Mouse (Mus musculus): ENCODE results near the gene Sox2. TPM values are rescaled to one million over a fixed set of nuclear protein-coding genes. Genes with fewer than 3 reads are reported as not detected.

Sox2 gene
- polyA plus RNA-seq, 1 experiment from 2014 or later, result 4.3 TPM

GRCm38 (mm10) chr3:34648833-34649719 lies 1.1 kb upstream of the Sox2 start:
- Histone ChIP-seq H3K27me3 (replicated peaks; ENCODE audit: control insufficient read depth, insufficient read depth, low read length) (peaks cover 93% of the 10 kb centered on the region), H3K9ac (ENCODE audit: low read depth, low read length) (peak overlapping the region; percentile 44), H3K9me3 (ENCODE audit: control insufficient read depth, low read length) (no peaks in the 10 kb centered on the region), H3K4me3 (ENCODE audit: low read depth, low read length) (peak overlapping the region; percentile 47), H3K4me2 (ENCODE audit: low read depth, low read length) (peak overlapping the region; percentile 67), H3K4me1 (ENCODE audit: control insufficient read depth, insufficient read depth, low read length) (no peaks in the 10 kb centered on the region), H3K36me3 (ENCODE audit: control insufficient read depth, insufficient read depth, low read length) (no peaks in the 10 kb centered on the region), H3K27ac (replicated peaks; ENCODE audit: low read depth, low read length) (peak overlapping the region; percentile 71)
- peak; percentile 54 for ATAC-seq (ENCODE audit: low read depth)
- no peak for DNase-seq (ENCODE audit: low spot score)
- WGBS, result 1% methylated on average over 43 of the region's 50 CpGs

- Histone ChIP-seq H3K9me3 (ENCODE audit: control insufficient read depth, low read length) (no peaks in the 10 kb centered on the region), H3K27ac (replicated peaks; ENCODE audit: low read depth, low read length) (peak overlapping the region; percentile 81), H3K27me3 (replicated peaks; ENCODE audit: control insufficient read depth, insufficient read depth, low read length) (peaks cover 94% of the 10 kb centered on the region), H3K9ac (ENCODE audit: low read depth, low read length) (peak overlapping the region; percentile 70), H3K4me3 (ENCODE audit: low read depth, low read length) (peak overlapping the region; percentile 47), H3K4me1 (ENCODE audit: control insufficient read depth, insufficient read depth, low read length) (no peaks in the 10 kb centered on the region), H3K4me2 (ENCODE audit: low read depth, low read length) (peak overlapping the region; percentile 67), H3K36me3 (ENCODE audit: control insufficient read depth, insufficient read depth, low read length) (no peaks in the 10 kb centered on the region)
- under 1% methylated on average over 30 of the region's 67 CpGs for WGBS
- DNase-seq (ENCODE audit: low spot score), result no peak
- 0 out of 2 replicates have a peak, but pooled peaks have one; percentile 13 for ATAC-seq (ENCODE audit: low read depth)
Observed at GRCm38 (mm10) chr3:34650621-34651361, 586 bp downstream of the Sox2 start.

GRCm38 (mm10) chr3:34651486-34652170 lies 1.4 kb downstream of the Sox2 start:
- Histone ChIP-seq H3K9me3 (ENCODE audit: control insufficient read depth, low read length) (no peaks in the 10 kb centered on the region), H3K4me2 (ENCODE audit: low read depth, low read length) (peak overlapping the region; percentile 67), H3K27ac (replicated peaks; ENCODE audit: low read depth, low read length) (no peak overlapping the region), H3K4me3 (ENCODE audit: low read depth, low read length) (peak overlapping the region; percentile 47), H3K4me1 (ENCODE audit: control insufficient read depth, insufficient read depth, low read length) (no peaks in the 10 kb centered on the region), H3K27me3 (replicated peaks; ENCODE audit: control insufficient read depth, insufficient read depth, low read length) (peaks cover 93% of the 10 kb centered on the region), H3K36me3 (ENCODE audit: control insufficient read depth, insufficient read depth, low read length) (no peaks in the 10 kb centered on the region), H3K9ac (ENCODE audit: low read depth, low read length) (peak overlapping the region; percentile 70)
- WGBS, result 1% methylated on average over 26 of the region's 26 CpGs
- DNase-seq (ENCODE audit: low spot score) (no peak), ATAC-seq (ENCODE audit: low read depth) (no peak)

GRCm38 (mm10) chr3:34652616-34653015 lies 2.4 kb downstream of the Sox2 start:
- DNase-seq (ENCODE audit: low spot score), result peak; percentile 53
- peak overlapping the region; percentile 33 for H3K4me3 ChIP-seq (ENCODE audit: low read depth, low read length)

GRCm38 (mm10) chr3:34653235-34653976 lies 3.2 kb downstream of the Sox2 start:
- Histone ChIP-seq H3K27ac (replicated peaks; ENCODE audit: low read depth, low read length) (peak overlapping the region; percentile 48; the same call in 1 of the 2 replicates), H3K4me3 (ENCODE audit: low read depth, low read length) (peak overlapping the region; percentile 33), H3K9me3 (ENCODE audit: control insufficient read depth, low read length) (no peaks in the 10 kb centered on the region), H3K9ac (ENCODE audit: low read depth, low read length) (peak overlapping the region; percentile 60), H3K4me2 (ENCODE audit: low read depth, low read length) (peak overlapping the region; percentile 32), H3K4me1 (ENCODE audit: control insufficient read depth, insufficient read depth, low read length) (no peaks in the 10 kb centered on the region), H3K27me3 (replicated peaks; ENCODE audit: control insufficient read depth, insufficient read depth, low read length) (peaks cover 95% of the 10 kb centered on the region), H3K36me3 (ENCODE audit: control insufficient read depth, insufficient read depth, low read length) (no peaks in the 10 kb centered on the region)
- ATAC-seq (ENCODE audit: low read depth) (no peak), DNase-seq (ENCODE audit: low spot score) (peak; percentile 26)
- 1% methylated on average over 26 of the region's 26 CpGs for WGBS

More at GRCm38 (mm10) chr3:34652616-34653015, 2.4 kb downstream of the Sox2 start:
- H3K36me3 ChIP-seq (ENCODE audit: control insufficient read depth, insufficient read depth, low read length), result no peaks in the 10 kb centered on the region
- peak overlapping the region; percentile 60 for H3K9ac ChIP-seq (ENCODE audit: low read depth, low read length)
- H3K27me3 ChIP-seq (replicated peaks; ENCODE audit: control insufficient read depth, insufficient read depth, low read length), result peaks cover 93% of the 10 kb centered on the region
- peak overlapping the region; percentile 39; the same call in 1 of the 2 replicates for H3K27ac ChIP-seq (replicated peaks; ENCODE audit: low read depth, low read length)
- no peaks in the 10 kb centered on the region for H3K9me3 ChIP-seq (ENCODE audit: control insufficient read depth, low read length)
- 2% methylated on average over 14 of the region's 14 CpGs for WGBS
- ATAC-seq (ENCODE audit: low read depth), result no peak
- H3K4me2 ChIP-seq (ENCODE audit: low read depth, low read length), result peak overlapping the region; percentile 32; the same call in 1 of the 2 replicates
- H3K4me1 ChIP-seq (ENCODE audit: control insufficient read depth, insufficient read depth, low read length), result no peaks in the 10 kb centered on the region

GRCm38 (mm10) chr3:34653977-34654500 lies 3.8 kb downstream of the Sox2 start:
- DNase-seq (ENCODE audit: low spot score), result peak; percentile 59
- H3K9ac ChIP-seq (ENCODE audit: low read depth, low read length), result peak overlapping the region; percentile 60; the same call in 1 of the 2 replicates

GRCm38 (mm10) chr3:34654781-34655180 lies 4.6 kb downstream of the Sox2 start:
- DNase-seq (ENCODE audit: low spot score) (peak; percentile 42), ATAC-seq (ENCODE audit: low read depth) (no peak)
- Histone ChIP-seq H3K27ac (replicated peaks; ENCODE audit: low read depth, low read length) (no peak overlapping the region), H3K4me1 (ENCODE audit: control insufficient read depth, insufficient read depth, low read length) (no peaks in the 10 kb centered on the region), H3K4me3 (ENCODE audit: low read depth, low read length) (peak overlapping the region; percentile 4; the same call in 1 of the 2 replicates), H3K9me3 (ENCODE audit: control insufficient read depth, low read length) (no peaks in the 10 kb centered on the region), H3K4me2 (ENCODE audit: low read depth, low read length) (peak overlapping the region; percentile 32), H3K27me3 (replicated peaks; ENCODE audit: control insufficient read depth, insufficient read depth, low read length) (peaks cover 95% of the 10 kb centered on the region), H3K36me3 (ENCODE audit: control insufficient read depth, insufficient read depth, low read length) (no peaks in the 10 kb centered on the region), H3K9ac (ENCODE audit: low read depth, low read length) (no peak overlapping the region)
- 25% methylated on average over 6 of the region's 6 CpGs for WGBS

More at GRCm38 (mm10) chr3:34653977-34654500, 3.8 kb downstream of the Sox2 start:
- Histone ChIP-seq H3K27ac (replicated peaks; ENCODE audit: low read depth, low read length) (no peak overlapping the region), H3K27me3 (replicated peaks; ENCODE audit: control insufficient read depth, insufficient read depth, low read length) (peaks cover 95% of the 10 kb centered on the region), H3K36me3 (ENCODE audit: control insufficient read depth, insufficient read depth, low read length) (no peaks in the 10 kb centered on the region), H3K9me3 (ENCODE audit: control insufficient read depth, low read length) (no peaks in the 10 kb centered on the region), H3K4me3 (ENCODE audit: low read depth, low read length) (peak overlapping the region; percentile 33), H3K4me2 (ENCODE audit: low read depth, low read length) (peak overlapping the region; percentile 32), H3K4me1 (ENCODE audit: control insufficient read depth, insufficient read depth, low read length) (no peaks in the 10 kb centered on the region)
- ATAC-seq (ENCODE audit: low read depth), result no peak
- 7% methylated on average over 9 of the region's 9 CpGs for WGBS
